ENCODE assay signal across 9 mouse cellular contexts in genomic region chr1:134524424-134524823, GRCm38 (mm10). TPM values are rescaled to one million over a fixed set of nuclear protein-coding genes. Genes with fewer than 3 reads are reported as not detected.
DNase-seq lines count a peak whose midpoint lies in the region; ATAC-seq and TF ChIP-seq lines count a peak whose summit lies in the region.
"Had no signal": no experiment of that assay in that cellular context is flagged by ENCODE, and none has a peak within 500 bp of the region (broad histone marks: within the 10 kb centered on the region; RNA-seq: fewer than 3 reads in every experiment).

No protein-coding gene starts in this region.

- peak; percentile 56 for TF ChIP-seq CTCF in kidney, postnatal 0 days (IDR thresholded peaks at IDR 0.05; ENCODE audit: low read depth)

- ATAC-seq in kidney, postnatal 0 days (replicated peaks; ENCODE audit: low FRiP score, low read depth) = no peak
- peak; percentile 45; the same call in 1 of the 2 replicates for ATAC-seq in common myeloid progenitor, adult 5-6 weeks (replicated peaks; ENCODE audit: low read depth, poor library complexity, severe bottlenecking)
- no peak for ATAC-seq in forebrain, embryonic 15.5 days (replicated peaks)
- no peak for ATAC-seq in forebrain, embryonic 13.5 days

- 76% methylated on average over 5 of the region's 5 CpGs for WGBS in kidney, postnatal 0 days
- WGBS in forebrain, embryonic 15.5 days = 69% methylated on average over 5 of the region's 5 CpGs
- 68% methylated on average over 5 of the region's 5 CpGs for WGBS in forebrain, embryonic 13.5 days

- no peak overlapping the region for H3K4me2 ChIP-seq in kidney, postnatal 0 days (ENCODE audit: low read length)
- H3K4me2 ChIP-seq in forebrain, embryonic 15.5 days (replicated peaks) = no peak overlapping the region
- no peak overlapping the region for H3K4me2 ChIP-seq in forebrain, embryonic 13.5 days

- H3K27ac ChIP-seq in kidney, postnatal 0 days = no peak overlapping the region
- no peak overlapping the region for H3K27ac ChIP-seq in ES-E14 (ENCODE audit: insufficient read depth, low read depth, low read length, poor library complexity, severe bottlenecking)
- no peak overlapping the region for H3K27ac ChIP-seq in forebrain, embryonic 15.5 days (replicated peaks)
- H3K27ac ChIP-seq in forebrain, embryonic 13.5 days = no peak overlapping the region
- H3K27ac ChIP-seq: macrophage had no signal

- no peaks in the 10 kb centered on the region for H3K4me1 ChIP-seq in kidney, postnatal 0 days (replicated peaks; ENCODE audit: insufficient read depth, low read length)
- peaks cover 0 to 5% of the 10 kb centered on the region in 2 experiments; a peak in 1 of 4 replicates for H3K4me1 ChIP-seq in ES-E14 (ENCODE audit: control insufficient read depth in 2 of 2, insufficient read depth in 2 of 2, low read length in 2 of 2, poor library complexity in 1 of 2)
- no peaks in the 10 kb centered on the region for H3K4me1 ChIP-seq in forebrain, embryonic 15.5 days
- no peaks in the 10 kb centered on the region for H3K4me1 ChIP-seq in forebrain, embryonic 13.5 days

- H3K9me3 ChIP-seq in kidney, postnatal 0 days (replicated peaks; ENCODE audit: low read length) = no peaks in the 10 kb centered on the region
- no peaks in the 10 kb centered on the region for H3K9me3 ChIP-seq in ES-E14 (ENCODE audit: control insufficient read depth, insufficient read depth, low read depth, low read length)
- no peaks in the 10 kb centered on the region for H3K9me3 ChIP-seq in forebrain, embryonic 15.5 days
- H3K9me3 ChIP-seq in forebrain, embryonic 13.5 days (replicated peaks) = no peaks in the 10 kb centered on the region

- H3K4me3 ChIP-seq in kidney, postnatal 0 days (replicated peaks; ENCODE audit: low read depth, low read length) = no peak overlapping the region
- no peak overlapping the region for H3K4me3 ChIP-seq in ES-E14 (ENCODE audit: insufficient read depth in 1 of 2, low read depth in 1 of 2, low read length in 2 of 2, poor library complexity in 1 of 2, severe bottlenecking in 1 of 2)
- no peak overlapping the region for H3K4me3 ChIP-seq in forebrain, embryonic 15.5 days
- H3K4me3 ChIP-seq in forebrain, embryonic 13.5 days = no peak overlapping the region

- in situ Hi-C loops in ES-E14 (cut with MboI; ENCODE audit: low sequenced_read_pairs in 2 of 2, unreplicated experiment in 2 of 2) = no loop called here

- peak; percentile 50 for DNase-seq in kidney, postnatal 0 days (ENCODE audit: low spot score)
- no peak for DNase-seq in kidney, adult 8-10 months
- peak; percentile 78 for DNase-seq in ES-E14 (ENCODE audit: low read depth, low spot score)
- DNase-seq in retina, adult 2 months (ENCODE audit: low read depth, low spot score) = peak; percentile 28
- DNase-seq in cerebellum, adult 18-20 months = no peak

- H3K9ac ChIP-seq in kidney, postnatal 0 days (ENCODE audit: low read depth, low read length) = no peak overlapping the region
- no peak overlapping the region for H3K9ac ChIP-seq in ES-E14 (ENCODE audit: insufficient read depth, low read depth, low read length, poor library complexity, severe bottlenecking)
- H3K9ac ChIP-seq in forebrain, embryonic 15.5 days (replicated peaks) = no peak overlapping the region
- H3K9ac ChIP-seq in forebrain, embryonic 13.5 days = no peak overlapping the region

- no peaks in the 10 kb centered on the region for H3K36me3 ChIP-seq in kidney, postnatal 0 days (ENCODE audit: insufficient read depth, low read length)
- H3K36me3 ChIP-seq in ES-E14 (ENCODE audit: control insufficient read depth, insufficient read depth, low read length, poor library complexity, severe bottlenecking) = no peaks in the 10 kb centered on the region
- no peaks in the 10 kb centered on the region for H3K36me3 ChIP-seq in forebrain, embryonic 15.5 days
- H3K36me3 ChIP-seq in forebrain, embryonic 13.5 days (ENCODE audit: poor library complexity, severe bottlenecking) = no peaks in the 10 kb centered on the region

- no peaks in the 10 kb centered on the region for H3K27me3 ChIP-seq in kidney, postnatal 0 days (ENCODE audit: insufficient read depth, low read length)
- no peaks in the 10 kb centered on the region for H3K27me3 ChIP-seq in forebrain, embryonic 15.5 days
- H3K27me3 ChIP-seq in forebrain, embryonic 13.5 days = no peaks in the 10 kb centered on the region

TF ChIP-seq in ES-E14, 5 proteins besides CTCF, POLR2A, EP300 and RAD21:
- TF ChIP-seq ZC3H11A (IDR thresholded peaks at IDR 0.05; ENCODE audit: borderline replicate concordance, low read depth, low read length) = peak; percentile 82; the same call in 1 of the 2 replicates
- TF ChIP-seq MAFK (IDR thresholded peaks at IDR 0.05; ENCODE audit: insufficient read depth, low read depth, low read length) = no peak
- no peak for TF ChIP-seq CHD2 (IDR thresholded peaks at IDR 0.05; ENCODE audit: low read depth, low read length)
- TF ChIP-seq HCFC1 (IDR thresholded peaks at IDR 0.05; ENCODE audit: borderline replicate concordance, insufficient read depth, low read length) = no peak
- TF ChIP-seq ZNF384 (IDR thresholded peaks at IDR 0.05; ENCODE audit: low read depth, low read length) = no peak

RNA-seq across cellular contexts. Expression of gene Mgat4e, which starts 25.1 kb away (rescaled TPM):
- polyA plus RNA-seq in kidney, postnatal 0 days (2015; fragmentation: Nextera tagmentation; extraction: Ambion mirVana) = not detected in 2 replicates
- 0.76 and 2.1 TPM in 2 replicates for total RNA-seq in ES-E14 (2012; rRNA removed)
- total RNA-seq in common myeloid progenitor, adult 5-6 weeks (2017) = not detected in 2 replicates
- not detected in 2 replicates for polyA plus RNA-seq in forebrain, embryonic 15.5 days (2015; fragmentation: Nextera tagmentation; extraction: Ambion mirVana)
- not detected in 2 replicates for polyA plus RNA-seq in forebrain, embryonic 13.5 days (2015; fragmentation: Nextera tagmentation; extraction: Ambion mirVana)
- polyA plus RNA-seq: macrophage had no signal

RNA-seq across cellular contexts. Expression of gene Rabif, which starts 30.0 kb away (rescaled TPM):
- polyA plus RNA-seq in kidney, postnatal 0 days (2015; fragmentation: Nextera tagmentation; extraction: Ambion mirVana) = 33.8 and 38.7 TPM in 2 replicates
- 23.3 and 24.9 TPM in 2 replicates for total RNA-seq in ES-E14 (2012; rRNA removed)
- total RNA-seq in common myeloid progenitor, adult 5-6 weeks (2017) = 15.2 and 18.3 TPM in 2 replicates
- 55.3 and 55.9 TPM in 2 replicates for polyA plus RNA-seq in forebrain, embryonic 15.5 days (2015; fragmentation: Nextera tagmentation; extraction: Ambion mirVana)
- polyA plus RNA-seq in forebrain, embryonic 13.5 days (2015; fragmentation: Nextera tagmentation; extraction: Ambion mirVana) = 45.4 and 46.2 TPM in 2 replicates

RNA-seq across cellular contexts. Expression of gene Kdm5b, which starts 35.5 kb away (rescaled TPM):
- polyA plus RNA-seq in kidney, postnatal 0 days (2015; fragmentation: Nextera tagmentation; extraction: Ambion mirVana) = 40.2 and 42.4 TPM in 2 replicates
- total RNA-seq in ES-E14 (2012; rRNA removed) = 127 and 182 TPM in 2 replicates
- total RNA-seq in common myeloid progenitor, adult 5-6 weeks (2017) = 32.7 and 35.6 TPM in 2 replicates
- polyA plus RNA-seq in forebrain, embryonic 15.5 days (2015; fragmentation: Nextera tagmentation; extraction: Ambion mirVana) = 104 and 107 TPM in 2 replicates
- polyA plus RNA-seq in forebrain, embryonic 13.5 days (2015; fragmentation: Nextera tagmentation; extraction: Ambion mirVana) = 95.4 and 96.5 TPM in 2 replicates

Comparison
In these comparisons a context has a peak if more than half of its experiments do, and no peak if none do; other contexts are left out.
1. DNase-seq: peak in kidney, postnatal 0 days (single experiment), ES-E14 (single experiment) and retina, adult 2 months (single experiment); none in kidney, adult 8-10 months (0 of 2) and cerebellum, adult 18-20 months (0 of 2).